Mouse (Mus musculus) bone marrow, adult 2 months (tissue): Measurements from ENCODE around the gene Tnnt2.

Experiments
- CTCF ChIP-seq: fragments of 200-500 bp; IDR thresholded peaks from 2 replicates; pipeline ENCODE4 v1.5.1; 2011; ENCODE audit warnings: low read length, control low read depth; ENCODE audit not compliant: control insufficient read depth, insufficient read depth
- POLR2A ChIP-seq: fragments of 200-500 bp; IDR thresholded peaks from 2 replicates; pipeline ENCODE4 v1.6.1; 2011; ENCODE audit warnings: low read depth, mild to moderate bottlenecking, control low read depth, low read length, borderline replicate concordance; ENCODE audit not compliant: control insufficient read depth

DNA sequence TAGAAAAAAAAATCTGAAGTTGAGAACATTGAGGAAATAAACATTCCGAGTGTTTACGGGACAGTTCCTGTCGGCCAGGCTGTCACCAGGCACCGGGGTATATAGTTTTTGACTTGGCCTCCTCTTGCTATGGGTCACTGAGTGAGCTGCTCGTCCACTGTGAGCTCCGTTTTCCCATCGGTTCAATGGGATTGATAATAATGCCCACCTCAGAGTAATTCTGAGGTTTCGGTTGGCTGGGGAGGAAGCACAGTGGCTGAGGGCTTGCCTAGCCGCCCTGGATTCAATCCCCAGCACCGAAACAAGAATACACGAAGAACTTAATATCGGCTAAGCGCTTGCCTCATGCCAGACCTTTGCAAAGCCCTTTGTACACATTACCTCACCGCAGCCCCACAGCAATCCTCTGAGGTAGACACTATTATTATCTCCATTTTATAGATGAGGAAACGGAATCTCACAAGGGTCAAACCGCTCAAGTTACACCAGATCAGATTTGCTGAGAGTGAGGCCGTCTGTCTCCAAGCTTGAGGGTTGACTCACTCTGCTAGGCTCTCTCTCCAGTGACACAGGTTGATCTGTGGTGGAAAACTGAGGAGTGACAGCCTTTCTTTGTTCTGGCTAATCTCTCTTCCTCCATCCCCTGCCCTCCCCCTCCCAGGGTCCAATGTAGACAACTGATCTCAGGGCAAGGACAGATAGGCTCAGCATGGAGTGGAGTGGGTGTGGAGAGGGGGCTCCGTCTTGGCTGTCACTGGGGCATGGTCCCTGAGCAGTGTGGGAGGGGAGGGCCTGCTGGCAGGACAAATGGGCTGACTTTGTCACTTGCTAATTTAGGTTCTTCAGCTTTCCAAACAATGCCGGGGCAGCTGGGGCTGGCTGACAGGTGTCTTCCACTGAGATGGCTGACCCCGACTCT lies 41.7 kb upstream of the Tnnt2 start:
- TF ChIP-seq CTCF (no peak), POLR2A (no peak)
